Mouse (Mus musculus): ENCODE results near the gene Spint2. TPM values are rescaled to one million over a fixed set of nuclear protein-coding genes. Genes with fewer than 3 reads are reported as not detected.

Spint2 gene
- total and polyA plus RNA-seq, 2 experiments from 2014 or later: 46.6 to 153 TPM

- Histone ChIP-seq H3K4me2 (ENCODE audit: low read depth, low read length, poor library complexity, severe bottlenecking) (no peak overlapping the region), H3K4me1 (ENCODE audit: insufficient read depth, low read length) (peaks cover 2% of the 10 kb centered on the region; the same call in 1 of the 2 replicates), H3K36me3 (ENCODE audit: insufficient read depth, low read length) (0 out of 2 replicates have a peak, but pooled peaks cover 2% of the 10 kb centered on the region), H3K9me3 (ENCODE audit: low read length) (no peaks in the 10 kb centered on the region), H3K27me3 (ENCODE audit: insufficient read depth, low read length) (peaks cover 9% of the 10 kb centered on the region), H3K27ac (ENCODE audit: low read depth, low read length) (no peak overlapping the region), H3K9ac (replicated peaks; ENCODE audit: low read length, poor library complexity, severe bottlenecking) (no peak overlapping the region), H3K4me3 (ENCODE audit: low read depth, low read length) (no peak overlapping the region)
- no peak for ATAC-seq (ENCODE audit: low FRiP score)
- TF ChIP-seq CTCF (IDR thresholded peaks at IDR 0.05): no peak
- WGBS: 89% methylated on average over 4 of the region's 4 CpGs
- no peak for DNase-seq (ENCODE audit: low spot score)
Observed at GRCm38 (mm10) chr7:29236593-29236992, 45.1 kb downstream of the Spint2 start.

GRCm38 (mm10) chr7:29234661-29235060 lies 47.1 kb downstream of the Spint2 start:
- Histone ChIP-seq H3K27ac (ENCODE audit: low read depth, low read length) (no peak overlapping the region), H3K4me3 (ENCODE audit: low read depth, low read length) (no peak overlapping the region), H3K36me3 (ENCODE audit: insufficient read depth, low read length) (no peaks in the 10 kb centered on the region), H3K27me3 (ENCODE audit: insufficient read depth, low read length) (peaks cover 14% of the 10 kb centered on the region), H3K4me2 (ENCODE audit: low read depth, low read length, poor library complexity, severe bottlenecking) (no peak overlapping the region), H3K9ac (replicated peaks; ENCODE audit: low read length, poor library complexity, severe bottlenecking) (no peak overlapping the region), H3K9me3 (ENCODE audit: low read length) (no peaks in the 10 kb centered on the region), H3K4me1 (ENCODE audit: insufficient read depth, low read length) (peaks cover 2% of the 10 kb centered on the region; the same call in 1 of the 2 replicates)
- 79% methylated on average over 5 of the region's 5 CpGs for WGBS
- TF ChIP-seq CTCF (IDR thresholded peaks at IDR 0.05): peak; percentile 47
- ATAC-seq (ENCODE audit: low FRiP score) (no peak), DNase-seq (ENCODE audit: low spot score) (no peak)

- ATAC-seq (ENCODE audit: low FRiP score) (no peak), DNase-seq (ENCODE audit: low spot score) (no peak)
- Histone ChIP-seq H3K4me1 (ENCODE audit: insufficient read depth, low read length) (no peaks in the 10 kb centered on the region), H3K27ac (ENCODE audit: low read depth, low read length) (no peak overlapping the region), H3K36me3 (ENCODE audit: insufficient read depth, low read length) (no peaks in the 10 kb centered on the region), H3K4me3 (ENCODE audit: low read depth, low read length) (no peak overlapping the region), H3K27me3 (ENCODE audit: insufficient read depth, low read length) (peaks cover 14% of the 10 kb centered on the region), H3K9me3 (ENCODE audit: low read length) (no peaks in the 10 kb centered on the region), H3K9ac (replicated peaks; ENCODE audit: low read length, poor library complexity, severe bottlenecking) (no peak overlapping the region), H3K4me2 (ENCODE audit: low read depth, low read length, poor library complexity, severe bottlenecking) (no peak overlapping the region)
- TF ChIP-seq CTCF (IDR thresholded peaks at IDR 0.05): no peak
- 74% methylated on average over 6 of the region's 6 CpGs for WGBS
Observed at GRCm38 (mm10) chr7:29233745-29234144, 48.0 kb downstream of the Spint2 start.

GRCm38 (mm10) chr7:29232247-29233013 lies 49.3 kb downstream of the Spint2 start, which contains the start of gene Kcnk6:
Gene Kcnk6, minus strand, starts transcription at chr7:29232515.
- Histone ChIP-seq H3K4me2 (ENCODE audit: low read depth, low read length, poor library complexity, severe bottlenecking) (peak within 1 kb of the TSS; percentile 96), H3K27ac (ENCODE audit: low read depth, low read length) (no peak within 1 kb of the TSS), H3K4me3 (ENCODE audit: low read depth, low read length) (peak within 1 kb of the TSS; percentile 46), H3K27me3 (ENCODE audit: insufficient read depth, low read length) (peaks cover 14% of the 10 kb centered on the region), H3K4me1 (ENCODE audit: insufficient read depth, low read length) (no peaks in the 10 kb centered on the region), H3K9ac (replicated peaks; ENCODE audit: low read length, poor library complexity, severe bottlenecking) (peak within 1 kb of the TSS; percentile 50; the same call in 1 of the 2 replicates), H3K36me3 (ENCODE audit: insufficient read depth, low read length) (no peaks in the 10 kb centered on the region), H3K9me3 (ENCODE audit: low read length) (no peaks in the 10 kb centered on the region)
- ATAC-seq (ENCODE audit: low FRiP score) (peak; percentile 20; the same call in 1 of the 2 replicates), DNase-seq (ENCODE audit: low spot score) (no peak)
- no peak for TF ChIP-seq CTCF (IDR thresholded peaks at IDR 0.05)
- WGBS: 2% methylated on average over 60 of the region's 62 CpGs

DNA sequence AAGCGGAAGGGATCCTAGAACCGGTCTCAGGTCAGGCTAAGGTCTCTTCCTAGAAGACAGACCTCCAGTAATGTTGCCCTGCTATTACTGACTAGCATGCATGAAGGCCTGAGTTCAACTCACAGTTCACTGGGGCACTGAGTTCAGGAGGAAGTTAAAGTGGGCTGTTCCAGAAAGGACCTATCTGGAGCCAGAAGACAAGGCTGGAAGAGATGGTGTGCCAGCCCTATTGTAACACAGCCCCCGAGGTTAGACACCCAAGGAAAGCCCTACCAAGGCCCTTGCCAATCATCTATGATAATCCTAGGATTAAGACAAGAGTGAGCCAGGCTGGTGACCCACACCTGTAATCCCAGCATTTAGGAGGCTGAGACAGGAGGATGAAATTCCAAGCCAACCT lies 50.2 kb downstream of the Spint2 start:
- Histone ChIP-seq H3K36me3 (ENCODE audit: insufficient read depth, low read length) (no peaks in the 10 kb centered on the region), H3K4me1 (ENCODE audit: insufficient read depth, low read length) (no peaks in the 10 kb centered on the region), H3K27ac (ENCODE audit: low read depth, low read length) (no peak overlapping the region), H3K27me3 (ENCODE audit: insufficient read depth, low read length) (peaks cover 14% of the 10 kb centered on the region), H3K9me3 (ENCODE audit: low read length) (no peaks in the 10 kb centered on the region), H3K9ac (replicated peaks; ENCODE audit: low read length, poor library complexity, severe bottlenecking) (no peak overlapping the region), H3K4me2 (ENCODE audit: low read depth, low read length, poor library complexity, severe bottlenecking) (peak overlapping the region; percentile 96; the same call in 1 of the 2 replicates), H3K4me3 (ENCODE audit: low read depth, low read length) (no peak overlapping the region)
- ATAC-seq (ENCODE audit: low FRiP score) (no peak), DNase-seq (ENCODE audit: low spot score) (no peak)
- no peak for TF ChIP-seq CTCF (IDR thresholded peaks at IDR 0.05)
- 47% methylated on average over 3 of the region's 3 CpGs for WGBS

DNA sequence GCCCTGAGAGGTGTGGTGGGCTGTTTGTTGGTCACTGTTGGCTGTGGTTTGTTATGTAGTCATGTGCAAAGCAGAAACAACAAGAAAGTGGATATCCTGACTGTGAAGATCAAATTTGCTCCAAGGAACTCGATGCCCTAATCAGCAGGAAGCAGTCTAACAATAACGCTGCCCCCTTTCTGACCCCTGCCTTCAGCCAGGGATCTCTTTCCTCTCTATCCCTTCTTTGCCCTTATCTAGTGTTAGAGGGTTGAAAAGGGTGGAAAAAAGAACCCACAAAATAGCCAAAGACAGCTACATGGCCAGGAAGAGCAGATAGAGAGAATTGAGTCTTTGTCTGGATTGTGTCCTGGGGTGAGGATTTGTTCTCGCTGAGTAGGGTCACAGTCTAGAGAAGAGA lies 51.2 kb downstream of the Spint2 start:
- Histone ChIP-seq H3K36me3 (ENCODE audit: insufficient read depth, low read length) (no peaks in the 10 kb centered on the region), H3K9ac (replicated peaks; ENCODE audit: low read length, poor library complexity, severe bottlenecking) (no peak overlapping the region), H3K4me1 (ENCODE audit: insufficient read depth, low read length) (peaks cover 1% of the 10 kb centered on the region; the same call in 1 of the 2 replicates), H3K4me3 (ENCODE audit: low read depth, low read length) (no peak overlapping the region), H3K27me3 (ENCODE audit: insufficient read depth, low read length) (peaks cover 14% of the 10 kb centered on the region), H3K27ac (ENCODE audit: low read depth, low read length) (no peak overlapping the region), H3K9me3 (ENCODE audit: low read length) (no peaks in the 10 kb centered on the region), H3K4me2 (ENCODE audit: low read depth, low read length, poor library complexity, severe bottlenecking) (no peak overlapping the region)
- WGBS: 17% methylated on average over 3 of the region's 3 CpGs
- DNase-seq (ENCODE audit: low spot score): no peak
- TF ChIP-seq CTCF (IDR thresholded peaks at IDR 0.05): no peak
- no peak for ATAC-seq (ENCODE audit: low FRiP score)
